Mouse (Mus musculus): Measurements from ENCODE around the gene Gna13.
"Not testable (repeated sequence)": the region's sequence is repeated elsewhere in the genome, so short reads cannot be mapped to it uniquely, and the experiment has no call there.

Gna13 gene

DNA sequence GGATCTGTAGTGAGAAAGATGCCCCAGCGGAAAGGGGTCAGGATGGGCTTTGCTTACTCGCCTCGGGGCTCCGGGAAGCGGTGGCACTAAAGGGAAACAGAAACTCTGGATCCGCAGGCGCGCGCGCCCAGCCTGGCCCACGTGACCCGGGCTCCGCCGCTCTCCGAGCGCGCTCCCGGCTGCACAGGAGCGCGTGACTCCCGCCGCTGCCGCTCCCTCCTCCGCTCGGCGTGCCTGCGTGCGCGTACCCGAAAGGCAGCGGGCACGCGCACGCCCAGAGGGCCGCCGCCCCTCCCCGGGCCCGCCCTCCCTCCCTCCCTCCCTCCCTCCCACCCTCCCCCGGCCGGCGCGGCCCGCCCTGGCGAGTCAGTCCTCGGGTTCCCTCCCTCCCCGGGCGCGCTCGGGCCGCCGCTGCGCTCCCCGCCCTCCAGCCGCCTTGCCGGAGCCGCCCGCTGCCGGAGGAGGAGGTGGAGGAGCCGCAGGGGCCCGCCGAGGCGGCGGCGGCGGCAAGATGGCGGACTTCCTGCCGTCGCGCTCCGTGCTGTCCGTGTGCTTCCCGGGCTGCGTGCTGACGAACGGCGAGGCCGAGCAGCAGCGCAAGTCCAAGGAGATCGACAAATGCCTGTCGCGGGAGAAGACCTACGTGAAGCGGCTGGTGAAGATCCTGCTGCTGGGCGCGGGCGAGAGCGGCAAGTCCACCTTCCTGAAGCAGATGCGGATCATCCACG lies at the start of gene Gna13:
Gene Gna13, plus strand, starts transcription at position 369 of the 728 bp plus-strand sequence.
- DNase-seq (ENCODE audit: low spot score in 2 of 2), result peak; percentile 83 to 85

DNA sequence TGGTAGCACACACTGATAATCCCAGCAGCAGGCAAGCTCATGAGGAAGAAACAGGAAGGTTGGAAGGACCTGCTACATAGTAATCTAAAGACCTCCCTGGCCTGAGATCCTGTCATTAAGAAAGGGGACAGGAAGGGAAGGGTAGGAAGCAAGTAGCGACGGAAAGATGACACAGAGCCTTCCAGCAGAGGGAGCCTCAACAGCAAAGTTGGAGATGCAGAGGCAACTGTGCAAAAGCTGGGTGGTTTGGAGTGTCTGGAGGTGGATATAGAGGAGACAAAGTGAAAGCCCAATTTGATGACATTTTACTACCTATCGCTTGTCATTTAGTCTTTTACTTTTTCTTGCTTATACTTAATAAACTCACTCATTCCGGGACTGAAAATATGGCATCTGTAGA lies 45.7 kb upstream of the Gna13 start:
- DNase-seq (ENCODE audit: low spot score in 2 of 2), result peak; percentile 10 to 61

DNA sequence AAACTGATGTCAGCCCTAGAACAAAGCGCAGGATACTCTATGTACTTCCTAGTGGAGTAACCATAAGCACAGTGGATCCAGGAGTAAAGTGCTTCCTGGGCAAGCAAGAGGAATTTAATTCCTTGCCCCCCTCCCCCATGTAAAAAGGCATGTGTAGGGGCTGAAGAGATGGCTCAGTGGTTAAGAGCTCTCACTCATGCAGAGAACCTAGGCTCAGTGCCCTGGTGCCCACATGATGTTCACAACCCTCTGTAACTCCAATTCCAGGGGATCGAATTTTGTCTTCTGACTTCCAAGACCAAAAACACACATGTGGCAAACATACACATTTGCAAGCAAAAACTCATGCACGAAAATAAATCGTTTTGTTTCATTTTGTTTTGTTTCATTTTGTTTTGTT lies 43.2 kb upstream of the Gna13 start:
- no peak for DNase-seq (ENCODE audit: low spot score in 2 of 2)

DNA sequence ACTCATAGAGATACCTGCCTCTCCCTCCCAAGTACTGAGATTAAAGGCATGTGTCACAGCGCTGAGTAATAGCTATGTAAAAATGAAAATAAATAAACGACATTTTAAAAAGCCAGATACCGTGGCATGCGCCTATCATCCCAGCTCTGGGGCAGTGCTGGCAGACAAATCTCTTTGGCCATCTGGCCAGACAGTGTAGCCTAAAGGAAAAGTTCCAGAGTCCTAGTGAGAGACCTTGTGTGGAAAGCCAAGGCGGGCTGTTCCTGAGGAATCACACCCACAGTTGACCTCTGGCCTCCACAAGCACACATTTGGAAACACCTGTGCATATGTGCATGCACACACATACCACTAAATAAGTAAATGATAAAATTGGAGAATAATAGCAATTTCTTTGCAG lies 42.7 kb upstream of the Gna13 start:
- no peak for DNase-seq (ENCODE audit: low spot score in 2 of 2)

DNA sequence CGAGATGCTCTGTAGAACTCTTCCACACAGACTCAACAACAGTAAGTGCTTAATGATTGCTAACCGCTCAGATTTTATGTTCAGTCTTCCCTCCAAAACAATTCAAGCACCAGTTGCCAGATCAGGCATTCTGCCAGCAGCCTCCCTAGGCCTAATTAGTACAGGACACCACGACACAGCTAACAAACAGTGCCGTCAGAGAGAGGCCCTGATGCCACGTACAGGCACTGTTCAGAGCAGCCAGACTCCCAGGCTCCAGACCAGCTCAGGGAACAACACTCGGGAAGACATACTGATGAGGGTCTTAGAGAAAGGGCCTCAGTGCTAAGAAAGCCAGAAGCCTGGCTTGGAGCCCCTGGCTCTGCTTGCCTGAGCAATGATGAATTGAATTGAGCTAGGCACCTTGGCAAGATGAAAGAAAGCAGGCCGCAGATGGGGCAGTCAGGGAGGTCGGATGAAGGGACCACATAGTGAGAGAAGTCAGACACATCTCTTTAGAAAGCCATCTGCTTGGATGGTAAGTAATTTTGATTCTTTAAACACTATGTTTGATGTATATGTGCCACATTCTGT lies 42.2 kb upstream of the Gna13 start:
- DNase-seq (ENCODE audit: low spot score in 2 of 2), result no peak

DNA sequence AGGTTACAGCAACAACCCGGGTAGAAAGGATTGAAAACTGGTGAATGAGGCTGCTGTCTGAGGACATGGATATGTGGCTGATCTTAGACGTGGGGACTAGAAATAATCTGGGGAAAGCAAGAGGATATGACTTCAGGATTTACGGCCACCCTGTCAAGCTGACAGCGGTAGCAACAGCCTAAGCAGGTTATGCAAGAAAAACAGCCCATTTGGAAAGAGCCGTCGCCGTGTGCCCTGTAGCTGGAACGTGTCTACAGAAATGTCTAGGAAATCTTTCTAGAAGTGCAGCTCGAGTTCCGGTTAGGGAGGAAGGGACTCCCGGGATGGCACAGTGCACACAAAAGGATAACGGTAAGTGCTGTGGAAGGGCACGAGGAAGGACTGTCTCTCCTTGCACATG lies 36.4 kb upstream of the Gna13 start:
- no peak for DNase-seq (ENCODE audit: low spot score in 2 of 2)

DNA sequence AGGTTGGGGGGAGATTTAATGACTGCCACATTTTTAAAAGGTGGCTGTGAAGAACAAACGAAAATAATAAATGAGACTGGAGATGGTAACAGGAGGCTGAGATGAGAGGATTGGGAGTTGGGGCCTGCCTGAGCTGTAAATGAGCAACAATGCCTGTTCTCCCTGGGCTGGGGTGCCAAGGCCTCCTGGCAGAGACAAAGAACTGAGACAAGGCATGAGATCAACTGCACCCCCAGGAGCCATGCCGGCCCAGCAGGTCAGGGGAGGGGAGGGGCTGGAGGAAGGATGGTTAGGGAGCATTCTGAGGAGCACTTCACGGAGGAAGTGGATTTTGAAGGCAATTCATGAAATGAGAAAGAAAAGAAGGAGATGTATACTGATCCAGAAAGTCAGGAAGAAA lies 35.2 kb upstream of the Gna13 start:
- no peak for DNase-seq (ENCODE audit: low spot score in 2 of 2)

DNA sequence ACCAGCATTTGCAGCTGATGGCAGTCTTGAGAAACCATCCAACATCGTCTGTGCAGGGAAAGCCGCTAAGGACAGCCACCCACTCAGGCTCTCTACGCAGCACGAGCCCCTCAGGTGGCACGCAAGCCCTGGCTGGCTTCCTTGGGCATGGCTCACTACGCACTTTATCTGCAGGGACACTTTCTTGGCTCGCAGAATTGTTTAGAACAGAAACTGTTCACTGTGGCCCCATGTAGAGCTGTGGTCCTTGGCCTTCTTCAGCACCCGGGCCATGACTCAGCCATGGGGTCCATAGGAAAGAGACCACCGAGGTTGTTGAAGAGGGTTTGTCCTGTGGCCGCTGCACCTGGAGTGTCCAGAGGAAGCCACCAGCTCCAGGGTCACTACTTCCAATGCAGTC lies 34.7 kb upstream of the Gna13 start:
- no peak for DNase-seq (ENCODE audit: low spot score in 2 of 2)

DNA sequence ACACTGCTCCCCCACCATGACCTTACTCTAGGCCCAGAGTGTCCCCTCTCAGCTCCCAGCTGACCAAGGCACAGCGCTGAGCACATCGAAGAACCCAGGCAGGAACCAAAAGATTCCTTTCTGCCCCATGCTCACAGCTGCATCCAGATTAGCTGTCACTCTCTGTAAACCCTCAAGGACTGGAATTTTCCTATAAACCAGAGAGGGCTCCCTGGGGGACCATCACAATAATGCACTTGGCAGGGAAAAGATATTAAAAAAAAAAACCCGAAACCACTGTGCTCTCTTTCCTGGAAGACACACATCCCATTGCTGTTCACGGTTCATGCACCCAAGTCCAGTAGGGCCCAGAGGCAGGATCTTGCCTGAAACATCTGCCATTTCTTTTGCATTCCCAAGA lies 33.3 kb upstream of the Gna13 start:
- no peak for DNase-seq (ENCODE audit: low spot score in 2 of 2)

DNA sequence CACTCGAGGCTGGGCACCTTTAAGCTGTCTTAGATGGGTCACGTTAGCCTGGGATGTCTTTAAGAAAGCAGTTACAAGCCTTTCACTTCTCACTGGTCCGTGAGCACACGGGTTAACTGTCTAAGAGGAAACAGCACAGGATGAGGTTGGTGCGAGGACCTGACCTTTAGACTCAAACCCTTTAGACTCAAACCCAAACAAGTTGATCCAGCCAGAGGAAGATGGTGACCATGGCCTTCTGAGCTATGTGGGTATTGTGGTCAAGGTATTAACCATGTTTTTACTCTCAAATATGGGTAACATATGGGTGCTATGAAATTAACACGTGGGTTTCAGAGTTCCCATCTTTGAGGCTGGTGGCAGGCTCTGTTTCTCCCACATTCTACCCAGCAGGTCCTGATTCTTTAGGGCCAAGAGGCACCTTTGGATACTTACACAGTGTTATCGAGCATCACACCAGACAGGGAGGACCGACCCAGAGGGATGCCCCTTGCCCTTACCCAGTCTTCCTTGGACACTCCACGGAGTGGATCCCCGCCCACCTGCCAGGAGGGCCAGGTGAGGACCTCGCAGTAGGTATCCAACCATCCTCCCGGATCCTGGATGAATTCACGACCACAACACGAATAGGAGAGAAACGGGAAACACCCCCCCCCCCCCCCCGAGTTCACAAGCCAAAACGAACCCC lies 31.8 kb upstream of the Gna13 start:
- DNase-seq (ENCODE audit: low spot score in 2 of 2), result peak in 1 of 2 experiments; percentile 13

DNA sequence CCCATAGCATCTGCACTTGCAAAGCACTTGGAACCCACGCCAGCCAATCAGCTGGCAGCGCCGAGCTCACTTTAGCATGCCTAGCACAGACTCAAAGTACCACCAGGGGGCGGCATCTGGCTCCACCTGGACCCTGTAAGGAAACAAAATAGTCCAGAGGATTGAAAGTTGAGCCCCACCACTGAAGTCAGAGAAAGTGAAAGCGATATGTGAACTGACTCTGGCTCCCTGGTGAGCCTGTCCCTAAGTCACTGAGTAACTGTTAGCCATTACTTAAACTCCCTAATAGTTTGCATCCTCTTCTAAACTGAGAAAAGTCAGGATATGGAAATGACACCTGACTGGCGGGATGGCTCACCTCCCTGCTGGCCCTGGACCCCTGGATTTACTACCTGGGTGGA lies 31.2 kb upstream of the Gna13 start:
- peak; percentile 89 to 97 for DNase-seq (ENCODE audit: low spot score in 2 of 2)

DNA sequence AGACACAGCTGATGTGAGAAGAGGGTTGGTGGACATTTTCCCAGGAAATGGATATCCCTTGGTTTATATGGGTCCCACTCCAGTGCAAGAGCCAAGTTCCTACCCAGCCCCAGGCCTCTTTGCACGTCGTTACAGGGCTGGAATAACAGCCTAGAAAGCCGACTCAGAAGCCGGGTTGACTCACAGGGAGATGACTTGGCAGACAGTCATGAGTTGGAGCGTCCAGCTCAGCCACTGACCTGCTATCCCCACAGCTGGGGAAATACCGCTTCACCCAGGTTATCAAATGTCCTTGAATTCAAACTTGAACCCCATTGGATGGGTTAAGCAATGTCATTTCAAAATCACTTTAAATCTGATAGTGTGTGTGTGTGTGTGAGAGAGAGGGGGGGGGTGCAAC lies 29.9 kb upstream of the Gna13 start:
- no peak for DNase-seq (ENCODE audit: low spot score in 2 of 2)

DNA sequence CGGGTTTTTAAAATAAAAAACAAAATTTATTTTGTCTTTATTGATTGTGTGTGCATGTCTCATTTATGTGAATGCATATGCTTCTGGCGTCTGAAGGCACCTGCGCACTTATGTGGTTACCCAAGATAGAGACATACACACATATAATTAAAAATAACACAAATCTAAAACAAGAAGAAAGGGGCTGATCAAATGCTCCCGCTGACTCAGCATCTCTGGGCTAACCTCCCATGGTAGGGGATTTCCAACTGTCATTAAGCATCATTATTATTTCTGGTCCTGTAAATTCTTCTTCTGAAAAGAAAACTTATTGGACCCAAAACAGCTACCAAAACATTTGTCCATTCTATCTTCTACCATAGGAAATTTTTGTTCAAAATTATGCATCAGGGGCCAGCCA lies 27.9 kb upstream of the Gna13 start:
- no peak for DNase-seq (ENCODE audit: low spot score in 2 of 2)

DNA sequence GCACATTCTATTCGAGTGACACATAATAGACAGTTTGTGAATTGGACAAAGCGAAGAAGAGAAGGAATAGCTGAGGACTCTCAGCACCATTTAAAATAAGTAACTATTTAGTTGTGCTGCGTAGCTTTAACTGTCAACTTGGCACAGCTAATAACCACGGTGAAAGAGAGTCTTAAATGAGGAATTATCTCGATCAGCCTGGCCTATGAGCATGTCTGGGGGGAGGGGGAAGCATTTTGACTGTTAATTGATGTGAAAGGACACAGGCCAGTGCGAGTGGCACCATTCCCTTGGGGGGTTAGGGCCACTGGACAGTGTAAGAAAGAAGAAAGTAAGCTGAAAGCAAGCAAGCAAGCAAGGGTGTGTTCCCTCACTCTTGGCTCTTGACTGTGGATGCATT lies 26.7 kb upstream of the Gna13 start:
- no peak for DNase-seq (ENCODE audit: low spot score in 2 of 2)

DNA sequence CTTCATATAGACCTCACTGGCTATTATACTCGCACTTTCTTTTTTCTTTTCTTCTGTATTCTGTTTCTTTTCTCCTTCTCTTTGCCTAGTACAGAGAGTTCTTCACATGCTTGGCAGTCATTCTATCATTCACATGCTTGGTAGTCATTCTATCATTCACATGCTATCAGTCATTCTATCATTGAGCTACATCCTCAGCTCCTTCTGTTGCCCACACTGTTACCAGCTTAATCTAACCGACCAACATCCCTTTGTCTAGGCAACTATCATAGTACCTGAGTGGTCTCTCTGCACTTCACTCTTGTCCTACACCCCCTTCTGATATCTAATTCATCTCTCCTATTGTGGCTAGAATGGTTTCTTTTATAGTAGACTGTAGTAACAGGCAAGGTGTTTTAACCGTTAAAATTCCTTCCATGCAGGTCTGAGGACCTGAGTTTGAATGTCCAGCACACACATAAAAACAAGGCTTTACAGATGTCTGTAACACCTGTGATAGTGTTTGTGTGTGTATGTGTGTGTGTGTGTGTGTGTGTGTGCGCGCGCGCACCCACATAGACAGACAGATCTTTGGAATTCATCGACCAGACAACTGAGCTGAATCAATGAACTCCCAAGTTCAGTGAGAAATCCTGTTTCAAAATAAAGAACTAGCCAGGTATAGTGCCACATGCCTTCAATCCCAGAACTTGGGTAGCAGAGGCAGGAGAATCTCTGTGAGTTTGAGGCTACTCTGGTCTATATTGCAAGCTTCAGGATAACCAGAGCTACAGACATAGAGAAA lies 23.3 kb upstream of the Gna13 start:
- no peak for DNase-seq (ENCODE audit: low spot score in 2 of 2)

DNA sequence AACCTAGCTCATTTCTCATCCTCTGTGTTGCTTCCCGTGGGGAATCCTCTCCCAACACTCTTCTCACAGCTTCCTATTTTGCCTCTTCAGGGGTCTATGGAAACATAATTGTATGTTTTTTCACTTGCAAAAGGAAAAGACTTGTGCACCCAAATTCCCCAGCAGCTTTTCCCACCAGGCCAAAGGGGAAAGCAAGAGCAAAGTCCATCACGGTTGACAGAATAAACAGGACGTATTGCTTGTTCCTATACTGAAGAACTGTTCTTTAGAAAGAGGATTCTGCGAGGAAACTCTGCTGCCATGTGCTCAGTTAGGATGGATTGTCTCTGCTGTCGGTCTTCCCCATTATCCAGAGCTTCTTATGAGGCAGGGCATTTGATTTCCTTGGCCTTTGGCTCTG lies 22.1 kb upstream of the Gna13 start:
- no peak for DNase-seq (ENCODE audit: low spot score in 2 of 2)

DNA sequence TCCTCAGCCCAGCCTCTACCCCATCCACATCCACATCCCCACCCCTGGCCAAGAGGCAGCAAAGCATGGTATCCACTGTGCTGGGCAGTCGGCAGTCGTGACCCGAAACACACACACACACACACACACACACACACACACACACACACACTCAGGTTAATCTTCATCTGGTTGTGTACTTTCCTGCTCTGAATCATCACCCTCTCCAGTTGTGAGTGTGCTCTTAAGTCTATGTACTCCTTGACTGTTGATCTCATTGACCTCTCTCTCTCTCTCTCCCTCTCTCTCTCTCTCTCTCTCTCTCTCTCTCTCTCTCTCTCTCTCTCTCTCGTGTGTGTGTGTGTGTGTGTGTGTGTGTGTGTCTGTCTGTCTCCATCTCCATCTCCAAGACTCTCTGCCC lies 20.0 kb upstream of the Gna13 start:
- not testable (repeated sequence) for DNase-seq (ENCODE audit: low spot score in 2 of 2)

DNA sequence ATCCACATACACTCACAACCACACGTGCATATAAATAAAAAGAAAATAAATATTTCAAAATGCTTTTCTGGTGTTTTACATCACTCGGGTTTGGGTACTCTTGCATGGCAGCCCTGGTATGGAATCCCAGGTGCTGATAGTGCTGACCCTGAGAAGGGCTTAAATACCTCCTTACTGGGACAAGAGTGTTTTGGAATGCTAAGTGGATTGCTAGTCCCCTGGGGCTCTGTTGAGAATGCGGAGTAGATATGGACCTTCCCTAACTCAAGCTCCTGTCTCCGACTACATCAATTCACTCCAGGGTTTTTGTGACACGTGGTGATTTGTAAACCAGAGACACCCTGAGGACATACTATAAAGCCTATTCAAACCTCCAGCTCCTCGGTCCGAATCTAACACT lies 19.1 kb upstream of the Gna13 start:
- DNase-seq (ENCODE audit: low spot score in 2 of 2), result no peak

DNA sequence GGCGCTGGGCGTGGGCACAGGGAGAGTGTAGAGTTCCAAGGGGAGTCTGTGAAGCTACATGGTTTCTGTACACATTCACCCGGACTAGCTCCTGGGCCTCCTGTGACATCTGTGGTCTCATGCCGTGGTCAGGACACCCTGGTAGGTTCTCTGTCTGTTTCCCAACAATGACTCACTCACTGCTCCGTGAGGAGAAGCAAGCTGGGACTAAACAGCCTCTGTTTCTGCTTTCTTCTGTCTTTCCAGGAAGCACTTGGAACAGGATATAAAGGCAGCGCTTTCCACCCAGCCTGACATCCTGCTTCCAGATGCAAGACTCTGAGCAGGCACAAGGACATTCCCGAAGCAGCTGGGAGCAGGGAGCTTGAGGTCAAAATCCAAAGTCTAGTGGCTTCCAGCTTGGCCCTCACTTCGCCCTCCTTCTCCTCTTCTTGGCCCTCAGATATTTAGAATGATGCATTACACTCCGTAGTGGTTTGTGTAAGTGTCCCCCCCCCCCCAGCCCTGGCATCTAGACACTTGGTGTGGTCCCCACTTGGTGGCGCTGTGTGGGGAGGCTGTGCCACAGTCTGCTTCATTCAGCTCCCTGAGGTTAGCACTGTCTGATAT lies 18.5 kb upstream of the Gna13 start:
- peak in 1 of 2 experiments; percentile 25 for DNase-seq (ENCODE audit: low spot score in 2 of 2)

DNA sequence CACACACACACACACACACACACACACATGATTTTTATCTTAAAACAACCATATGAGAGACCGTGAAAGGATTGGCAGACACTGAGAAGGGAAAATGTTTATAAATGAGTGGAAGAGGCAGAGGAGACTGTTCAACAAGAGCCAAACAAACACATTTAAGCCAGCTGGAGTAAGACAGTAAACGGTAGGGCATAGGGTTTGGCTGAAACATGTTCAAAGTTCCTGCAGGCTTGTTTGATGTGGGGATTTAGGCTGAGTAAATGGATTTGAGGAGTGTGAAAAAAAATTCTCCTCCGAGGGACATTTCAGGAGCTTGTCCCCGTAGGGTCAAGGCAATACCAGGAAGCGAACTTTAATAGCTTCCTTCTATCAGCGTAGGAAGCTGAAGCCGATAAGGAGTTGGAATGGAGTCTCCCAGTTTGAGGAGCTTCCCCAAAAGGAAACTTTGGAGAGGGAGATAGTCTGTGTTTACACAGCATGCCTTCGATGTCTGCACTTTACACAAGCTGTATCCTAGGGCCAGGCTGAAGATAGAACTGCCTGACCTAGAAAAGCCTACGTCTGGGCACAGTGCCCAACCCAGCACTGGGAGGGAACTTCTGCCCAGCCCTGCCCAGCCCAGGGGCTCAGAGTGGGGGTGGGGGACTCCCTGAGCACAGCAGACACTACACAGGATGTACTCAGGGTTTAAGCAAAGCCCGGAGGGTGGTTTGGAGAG lies 15.2 kb upstream of the Gna13 start:
- peak in 1 of 2 experiments; percentile 23 for DNase-seq (ENCODE audit: low spot score in 2 of 2)

DNA sequence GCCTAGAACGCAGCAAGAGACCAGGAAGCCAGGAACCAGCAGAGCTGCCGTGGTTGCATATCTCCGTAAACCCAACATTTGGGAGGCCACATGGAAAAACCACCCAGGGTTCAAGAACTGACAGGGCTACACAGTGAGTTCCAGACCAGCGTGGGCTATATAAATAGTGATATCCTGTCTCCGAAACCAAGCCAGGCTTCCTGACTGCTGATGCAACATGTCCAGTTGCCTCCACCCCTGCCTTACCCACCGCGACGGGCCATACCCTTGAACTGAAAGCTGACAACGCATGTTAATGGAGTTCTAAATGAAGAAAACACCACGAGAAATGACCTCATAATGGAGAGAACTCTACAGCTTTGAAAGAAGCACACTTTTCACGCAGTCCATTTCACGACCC lies 14.2 kb upstream of the Gna13 start:
- no peak for DNase-seq (ENCODE audit: low spot score in 2 of 2)
